Mouse (Mus musculus) limb, embryonic 11.5 days (tissue): ENCODE data around the gene Mpzl3. TPM values are rescaled to one million over a fixed set of nuclear protein-coding genes. Genes with fewer than 3 reads are reported as not detected.

ENCODE experiments used
- ATAC-seq: fragments of 200-750 bp; cut with Nextera tagmentation; 2 replicates; pipeline ENCODE4 v1.8.0; 2017; ENCODE audit warnings: low read depth; ENCODE audit not compliant: insufficient number of reproducible peaks, low FRiP score, low TSS enrichment
- DNase-seq: peaks from one replicate; pipeline ENCODE4 v3.0.0-alpha.2; 2015; ENCODE audit warnings: low spot score
- H3K27ac ChIP-seq: fragments of 300-500 bp; sonication (generic); replicated peaks from 2 replicates; pipeline ENCODE4 v1.5.1; 2014; ENCODE audit warnings: low read depth, mild to moderate bottlenecking, low read length
- H3K27me3 ChIP-seq: fragments of 300-500 bp; sonication (generic); 2 replicates; pipeline ENCODE4 v1.6.1; 2014; ENCODE audit warnings: mild to moderate bottlenecking, low read length, mixed read lengths; ENCODE audit not compliant: control insufficient read depth, insufficient read depth
- H3K36me3 ChIP-seq: fragments of 300-500 bp; sonication (generic); 2 replicates; pipeline ENCODE4 v1.6.1; 2014; ENCODE audit warnings: mild to moderate bottlenecking, low read length, moderate library complexity, mixed read lengths; ENCODE audit not compliant: control insufficient read depth, insufficient read depth
- H3K4me1 ChIP-seq: fragments of 300-500 bp; sonication (generic); 2 replicates; pipeline ENCODE4 v1.6.1; 2014; ENCODE audit warnings: low read length, mixed read lengths; ENCODE audit not compliant: control insufficient read depth, insufficient read depth
- H3K4me2 ChIP-seq: fragments of 300-500 bp; sonication (generic); 2 replicates; pipeline ENCODE4 v1.6.1; 2014; ENCODE audit warnings: low read depth, mild to moderate bottlenecking, moderate library complexity; ENCODE audit not compliant: severe bottlenecking
- H3K4me3 ChIP-seq: fragments of 300-500 bp; sonication (generic); 2 replicates; pipeline ENCODE4 v1.5.1; 2014; ENCODE audit warnings: low read depth, low read length
- H3K9ac ChIP-seq: fragments of 300-500 bp; sonication (generic); 2 replicates; pipeline ENCODE4 v1.6.1; 2014; ENCODE audit warnings: mild to moderate bottlenecking, low read length
- H3K9me3 ChIP-seq: fragments of 300-500 bp; sonication (generic); 2 replicates; pipeline ENCODE4 v1.6.1; 2016; ENCODE audit warnings: low read length; ENCODE audit not compliant: control insufficient read depth
- WGBS: fragments of 180-500 bp; shearing (Covaris S2); extraction: QIAGEN DNeasy Blood & Tissue Kit; methylation state at CpG from one replicate; pipeline ENCODE4 v1.1.7; 2014; 5-methylcytosine and 5-hydroxymethylcytosine counted together
- polyA plus RNA-seq: library from polyadenylated mRNA; unstranded; fragments of >200 nt; fragmentation: Nextera tagmentation; extraction: Ambion mirVana; gene quantifications from 2 replicates; pipeline ENCODE4 v1.2.1, GENCODE M21; 2014

Gene Mpzl3
- polyA plus RNA-seq, 1 experiment from 2014 or later = 2.3 TPM

DNA sequence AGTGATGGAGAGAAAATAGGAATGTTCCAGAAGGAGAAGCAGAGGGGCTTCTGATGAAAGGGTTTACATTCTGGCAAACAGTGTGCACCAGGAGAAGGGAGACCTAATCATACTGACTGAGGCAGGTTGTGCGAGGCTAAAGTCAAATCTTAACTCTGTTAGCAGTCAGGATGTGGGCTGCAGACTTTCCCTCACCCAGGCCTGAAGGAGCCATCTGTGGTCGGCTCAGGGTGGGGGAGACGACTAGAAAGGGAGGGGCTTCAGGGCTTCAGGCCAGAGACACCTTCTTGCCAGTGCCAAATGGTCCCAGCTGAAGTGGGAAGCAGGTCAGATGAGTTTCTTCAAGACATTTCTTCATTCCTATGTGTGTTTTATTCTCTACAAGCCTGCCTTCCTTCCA lies 43.4 kb downstream of the Mpzl3 start:
- Histone ChIP-seq H3K4me1 (peaks cover 11% of the 10 kb centered on the region), H3K9ac (no peak overlapping the region), H3K4me3 (no peak overlapping the region), H3K9me3 (no peaks in the 10 kb centered on the region), H3K27ac (no peak overlapping the region), H3K36me3 (no peaks in the 10 kb centered on the region), H3K4me2 (no peak overlapping the region), H3K27me3 (no peaks in the 10 kb centered on the region)
- 37% methylated on average over 3 of the region's 3 CpGs for WGBS
- DNase-seq = no peak
- no peak for ATAC-seq

- peak; percentile 41 for DNase-seq
- 20% methylated on average over 1 of the region's 1 CpGs for WGBS
- no peaks in the 10 kb centered on the region for H3K36me3 ChIP-seq
- H3K27me3 ChIP-seq = no peaks in the 10 kb centered on the region
- H3K4me1 ChIP-seq = peaks cover 9% of the 10 kb centered on the region
- H3K4me2 ChIP-seq = no peak overlapping the region; the same call in 1 of the 2 replicates
- no peak for ATAC-seq
- H3K4me3 ChIP-seq = no peak overlapping the region
- peak overlapping the region; percentile 11; the same call in 1 of the 2 replicates for H3K27ac ChIP-seq
- no peak overlapping the region for H3K9ac ChIP-seq
- H3K9me3 ChIP-seq = no peaks in the 10 kb centered on the region
These were observed 47.5 kb downstream of the Mpzl3 start for GRCm38 (mm10) chr9:45102528-45102927.

DNA sequence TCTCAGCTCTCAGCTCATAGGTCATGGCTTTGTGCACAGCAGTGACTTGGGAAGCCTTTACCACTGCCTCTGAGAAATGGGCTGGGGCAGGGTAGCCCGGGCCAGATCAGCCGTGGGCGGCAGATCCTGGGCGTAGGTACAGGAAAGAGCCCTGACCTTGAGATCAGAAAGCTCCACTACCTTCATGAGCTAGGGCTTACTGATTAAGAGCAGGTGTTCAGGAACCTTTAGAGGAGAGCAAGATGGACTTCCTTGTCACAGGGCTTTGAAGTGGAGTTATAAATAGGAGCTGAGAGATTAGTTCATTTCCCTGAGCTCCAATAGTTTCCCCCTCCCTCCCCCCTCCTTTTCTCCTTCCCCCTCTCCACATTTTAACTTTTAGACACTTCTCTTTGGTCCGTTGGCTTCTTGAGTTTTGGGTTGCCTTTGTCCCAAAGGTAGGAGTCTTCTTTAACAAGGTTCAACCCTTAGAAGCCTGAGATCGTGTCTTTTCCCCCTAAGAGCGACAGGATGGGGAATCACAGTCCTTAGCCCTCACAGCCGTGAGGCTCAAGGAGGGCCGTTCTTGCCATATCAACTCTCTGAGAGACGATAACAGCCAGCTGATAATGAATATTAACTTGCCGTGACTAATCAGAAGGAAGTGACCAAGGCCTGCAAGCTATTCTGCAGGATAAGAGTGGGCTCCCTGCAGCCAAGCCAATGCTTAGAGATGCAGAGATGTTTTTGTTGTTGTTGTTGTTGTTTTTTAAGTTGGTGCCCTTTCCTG lies 48.4 kb downstream of the Mpzl3 start:
- no peaks in the 10 kb centered on the region for H3K36me3 ChIP-seq
- H3K4me3 ChIP-seq = no peak overlapping the region
- peaks cover 9% of the 10 kb centered on the region for H3K4me1 ChIP-seq
- DNase-seq (peak; percentile 31), ATAC-seq (no peak)
- H3K4me2 ChIP-seq = no peak overlapping the region; the same call in 1 of the 2 replicates
- H3K27ac ChIP-seq = peak overlapping the region; percentile 11; the same call in 1 of the 2 replicates
- H3K27me3 ChIP-seq = no peaks in the 10 kb centered on the region
- no peak overlapping the region for H3K9ac ChIP-seq
- whole genome bisulfite sequencing = 15% methylated on average over 11 of the region's 11 CpGs
- no peaks in the 10 kb centered on the region for H3K9me3 ChIP-seq

DNA sequence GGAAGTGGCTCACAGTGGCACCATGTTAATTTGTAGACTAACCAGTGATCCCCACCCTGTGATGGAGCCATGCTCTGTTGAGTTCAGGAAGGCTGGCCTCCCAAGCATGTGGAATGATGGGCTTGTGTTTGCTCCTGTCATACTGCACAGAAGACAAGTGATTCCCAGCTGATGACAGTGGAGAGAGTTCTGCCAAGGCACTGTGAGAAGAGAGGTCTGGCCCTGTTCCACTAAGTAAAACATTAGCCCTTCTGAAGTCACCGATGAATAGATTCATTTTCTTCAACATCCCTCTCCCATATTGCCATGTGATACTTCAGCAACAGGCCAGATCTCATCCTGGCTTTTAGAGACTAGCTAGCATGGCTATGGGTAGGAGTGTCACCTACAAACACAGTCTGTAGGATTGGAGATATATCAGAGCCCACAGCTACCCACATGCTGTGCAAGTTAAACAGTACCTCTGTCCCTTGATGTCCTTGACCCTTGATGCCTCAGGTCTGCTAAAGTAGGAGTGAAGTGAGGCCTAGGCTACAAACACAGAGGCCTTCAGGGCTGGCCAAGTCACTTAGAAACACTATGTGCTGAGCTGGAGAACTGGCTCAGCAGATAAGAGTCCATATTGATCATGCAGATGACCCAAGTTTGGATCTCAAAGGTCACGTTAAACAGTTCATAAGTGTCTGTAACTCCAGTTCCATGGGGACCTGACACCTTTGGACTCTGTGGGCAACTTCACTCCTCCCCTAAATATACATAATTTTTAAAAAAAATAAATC lies 50.8 kb downstream of the Mpzl3 start:
- Histone ChIP-seq H3K4me3 (no peak overlapping the region), H3K9me3 (no peaks in the 10 kb centered on the region), H3K4me1 (peaks cover 9% of the 10 kb centered on the region), H3K9ac (no peak overlapping the region), H3K36me3 (no peaks in the 10 kb centered on the region), H3K27ac (no peak overlapping the region), H3K4me2 (no peak overlapping the region), H3K27me3 (no peaks in the 10 kb centered on the region)
- no peak for DNase-seq
- 95% methylated on average over 2 of the region's 2 CpGs for WGBS
- ATAC-seq = no peak

- H3K9me3 ChIP-seq = no peaks in the 10 kb centered on the region
These were observed 60.7 kb downstream of the Mpzl3 start for GRCm38 (mm10) chr9:45115706-45116105.

DNA sequence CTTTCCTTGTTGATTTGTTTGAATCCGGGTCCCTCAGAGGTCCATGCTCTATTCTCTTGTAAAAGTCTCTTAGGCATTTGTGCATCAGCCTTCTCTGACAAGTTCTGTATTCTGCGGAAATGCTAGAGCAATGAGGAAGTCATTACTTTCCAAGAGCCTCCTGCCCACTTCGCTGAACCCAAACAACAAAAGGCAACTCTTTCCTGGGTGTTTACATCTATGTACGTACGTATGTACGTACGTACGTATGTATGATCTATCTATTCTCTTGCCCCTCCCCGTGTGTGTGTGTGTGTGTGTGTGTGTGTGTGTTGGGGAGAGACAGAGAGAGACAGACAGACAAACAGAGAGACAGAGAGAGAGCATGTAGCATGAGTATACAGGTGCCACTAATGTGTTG lies 61.8 kb downstream of the Mpzl3 start:
- Histone ChIP-seq H3K9ac (no peak overlapping the region), H3K27me3 (no peaks in the 10 kb centered on the region), H3K36me3 (no peaks in the 10 kb centered on the region), H3K4me3 (no peak overlapping the region), H3K4me2 (no peak overlapping the region), H3K9me3 (no peaks in the 10 kb centered on the region), H3K27ac (no peak overlapping the region), H3K4me1 (peaks cover 12% of the 10 kb centered on the region)
- no peak for ATAC-seq
- DNase-seq = no peak
- WGBS = 64% methylated on average over 9 of the region's 9 CpGs

More at GRCm38 (mm10) chr9:45115706-45116105, 60.7 kb downstream of the Mpzl3 start:
- ATAC-seq = peak; percentile 73
- H3K9ac ChIP-seq = 0 out of 2 replicates have a peak overlapping the region, but pooled peaks have one; percentile 45
- under 1% methylated on average over 14 of the region's 14 CpGs for WGBS
- H3K36me3 ChIP-seq = no peaks in the 10 kb centered on the region
- H3K27ac ChIP-seq = peak overlapping the region; percentile 22; the same call in 1 of the 2 replicates
- peak overlapping the region; percentile 28 for H3K4me3 ChIP-seq
- H3K4me2 ChIP-seq = peak overlapping the region; percentile 49
- H3K27me3 ChIP-seq = no peaks in the 10 kb centered on the region
- H3K4me1 ChIP-seq = peaks cover 6% of the 10 kb centered on the region
- DNase-seq = peak; percentile 85

DNA sequence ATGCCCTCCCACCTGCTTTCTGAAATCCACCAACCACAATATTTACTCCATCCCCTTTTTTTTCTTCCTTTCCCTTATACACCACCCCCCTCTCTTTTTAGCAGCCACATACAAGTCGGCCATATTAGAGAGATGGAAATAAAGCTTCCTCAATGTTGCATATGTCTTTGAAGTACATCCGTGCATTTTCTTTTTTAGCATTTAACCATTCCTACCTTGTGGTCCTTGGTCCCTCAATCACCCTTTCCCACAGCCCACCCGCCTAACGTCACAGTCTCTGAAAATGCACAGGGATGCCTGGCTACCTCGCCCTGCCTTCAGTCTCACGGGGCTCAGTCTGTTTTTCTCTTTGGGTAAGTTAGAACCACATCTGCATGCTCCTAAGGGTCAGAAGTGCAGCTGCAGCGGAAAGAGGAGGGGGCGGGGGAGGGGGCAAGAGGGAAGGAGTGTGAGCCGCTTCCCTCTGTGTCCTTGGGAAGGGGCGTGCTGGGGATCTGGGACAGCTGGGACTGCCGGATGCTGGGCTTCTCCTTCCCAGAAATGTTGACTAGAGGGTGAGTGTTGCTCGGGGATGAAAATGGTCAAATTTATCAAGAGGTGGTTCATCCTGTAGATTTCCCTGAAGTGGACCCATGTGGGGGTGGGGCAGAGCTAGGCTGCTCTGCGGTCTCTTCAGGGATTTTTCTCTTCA lies 62.9 kb downstream of the Mpzl3 start, which contains the start of gene Scn2b:
Gene Scn2b (plus strand): TSS at position 42 of the 691 bp plus-strand sequence.
- Histone ChIP-seq H3K9ac (peak within 1 kb of the TSS; percentile 79), H3K27me3 (no peaks in the 10 kb centered on the region), H3K9me3 (no peaks in the 10 kb centered on the region), H3K4me3 (peak within 1 kb of the TSS; percentile 44), H3K36me3 (no peaks in the 10 kb centered on the region), H3K4me2 (peak within 1 kb of the TSS; percentile 76), H3K27ac (peak within 1 kb of the TSS; percentile 70), H3K4me1 (peaks cover 19% of the 10 kb centered on the region)
- ATAC-seq = peak; percentile 59; the same call in 1 of the 2 replicates
- DNase-seq = peak; percentile 55
- WGBS = under 1% methylated on average over 13 of the region's 13 CpGs

GRCm38 (mm10) chr9:45118552-45118951 lies 63.6 kb downstream of the Mpzl3 start:
- DNase-seq (no peak), ATAC-seq (no peak)
- Histone ChIP-seq H3K27ac (peak overlapping the region; percentile 52), H3K36me3 (no peaks in the 10 kb centered on the region), H3K9ac (peak overlapping the region; percentile 57), H3K4me2 (peak overlapping the region; percentile 76), H3K4me3 (peak overlapping the region; percentile 44), H3K9me3 (no peaks in the 10 kb centered on the region), H3K4me1 (peaks cover 19% of the 10 kb centered on the region), H3K27me3 (no peaks in the 10 kb centered on the region)
- WGBS = 17% methylated on average over 10 of the region's 10 CpGs
